Mouse (Mus musculus): Measurements from ENCODE around the gene Larp1.

DNA sequence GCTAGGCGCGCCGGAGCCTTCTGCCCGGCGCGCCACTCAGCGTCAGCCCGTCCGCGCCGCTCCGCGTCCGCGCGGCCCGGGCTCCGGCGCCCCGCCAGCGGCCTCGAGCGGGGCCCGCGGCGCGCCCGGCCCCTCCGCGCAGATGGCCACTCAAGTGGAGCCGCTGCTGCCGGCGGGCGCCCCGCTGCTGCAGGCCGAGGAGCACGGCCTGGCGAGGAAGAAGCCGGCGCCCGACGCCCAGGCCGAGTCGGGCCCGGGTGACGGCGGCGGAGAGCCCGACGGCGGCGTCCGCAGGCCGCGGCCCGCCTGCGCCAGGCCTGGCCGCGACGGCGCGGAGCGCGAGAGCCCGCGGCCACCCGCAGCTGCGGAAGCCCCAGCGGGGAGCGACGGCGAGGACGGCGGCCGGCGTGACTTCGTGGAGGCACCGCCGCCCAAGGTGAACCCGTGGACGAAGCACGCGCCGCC is at the start of gene Larp1:
- no peak for TF ChIP-seq CTCF (IDR thresholded peaks at IDR 0.05; ENCODE audit: low read depth)
- no peak for TF ChIP-seq EP300 (IDR thresholded peaks at IDR 0.05; ENCODE audit: low read depth)

All from liver, postnatal 0 days (tissue).